Mouse (Mus musculus) frontal cortex, adult 2 months (tissue): ENCODE measurements around the gene Cmtm7. TPM values are rescaled to one million over a fixed set of nuclear protein-coding genes. Genes with fewer than 3 reads are reported as not detected.
A peak's percentile ranks its signal among the peaks of the same experiment; 100 is the strongest.

Experiments used
- DNase-seq, 2 experiments: peaks; one replicate each; pipeline ENCODE4 v3.0.0; 2022; ENCODE audit warnings: low spot score in 1 of 2; ENCODE audit errors: extremely low spot score in 1 of 2
- polyA plus RNA-seq: library from polyadenylated mRNA; depleted of rRNA; stranded (reverse); fragments of >200 nt; gene quantifications from 2 replicates; pipeline ENCODE4 v1.2.3, GENCODE M21; 2012

Cmtm7 gene
- polyA plus RNA-seq, 1 experiment = 9.8 TPM

- no peak for DNase-seq
Measured at GRCm38 (mm10) chr9:114767507-114767906, 14.1 kb downstream of the Cmtm7 start.

DNA sequence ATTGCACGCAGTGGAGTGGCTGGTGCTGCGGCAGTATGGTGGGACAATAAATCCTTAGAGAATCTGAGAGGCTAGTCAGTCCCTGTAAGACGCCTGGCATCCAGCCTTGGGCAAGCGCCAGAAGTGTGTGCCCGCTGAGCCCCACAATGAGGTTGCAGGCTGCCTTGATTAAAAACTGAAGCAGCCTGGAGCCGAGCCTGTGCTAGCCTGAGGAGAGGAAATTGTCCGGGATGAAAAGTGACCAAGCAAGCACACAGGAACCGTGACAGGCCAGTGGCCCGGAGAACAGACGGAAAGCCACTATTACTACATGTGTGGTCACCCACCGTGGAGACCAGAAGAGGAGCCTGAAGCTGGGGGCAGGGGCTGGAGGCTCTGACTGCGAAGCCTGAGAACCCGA is 14.6 kb downstream of the Cmtm7 start:
- DNase-seq = peak in 1 of 2 experiments; percentile 53

GRCm38 (mm10) chr9:114763341-114763740 is 18.3 kb downstream of the Cmtm7 start:
- DNase-seq = no peak

DNA sequence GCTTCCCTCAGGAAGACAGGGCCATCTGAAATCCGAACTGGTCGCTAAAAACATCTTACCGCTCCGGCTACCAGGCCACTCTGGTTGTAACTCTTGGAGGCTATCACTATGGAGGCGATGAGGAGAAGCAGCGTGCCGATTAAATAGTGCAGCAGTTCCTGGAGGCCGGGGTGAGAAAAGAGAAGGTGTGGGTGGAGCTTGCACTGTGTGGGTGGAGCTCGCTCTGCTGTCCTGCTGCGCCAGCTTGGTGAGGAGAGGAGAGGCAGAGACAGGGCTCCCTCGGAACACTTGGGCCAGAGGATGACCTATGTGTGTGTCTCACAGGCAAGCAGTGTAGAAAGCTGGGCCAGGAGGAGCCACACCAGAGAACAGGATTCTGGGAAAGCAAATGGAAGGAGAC is 19.8 kb downstream of the Cmtm7 start:
- peak in 1 of 2 experiments; percentile 25 for DNase-seq

DNA sequence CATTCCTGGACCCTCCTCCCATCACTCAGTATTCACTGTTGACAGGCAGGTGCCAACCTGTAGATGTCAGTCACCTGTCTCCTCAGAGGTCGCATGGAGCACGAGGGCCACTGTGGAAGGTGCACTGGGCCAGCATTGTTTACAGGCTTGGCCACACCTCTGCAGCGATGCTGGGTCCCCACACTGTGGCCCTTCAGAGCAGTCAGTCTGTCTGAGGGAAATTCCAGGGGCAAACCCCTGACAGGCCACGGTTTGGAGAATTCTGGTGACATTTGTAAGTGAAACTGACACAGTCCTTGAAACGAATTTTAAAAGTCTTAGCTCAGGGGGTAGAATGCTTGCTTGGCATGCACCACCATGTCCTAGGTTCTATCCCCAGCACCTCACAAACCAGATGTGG is 21.3 kb downstream of the Cmtm7 start:
- no peak for DNase-seq

- no peak for DNase-seq
Measured at GRCm38 (mm10) chr9:114759886-114760285, 21.8 kb downstream of the Cmtm7 start.

- no peak for DNase-seq
Measured at GRCm38 (mm10) chr9:114758801-114759200, 22.9 kb downstream of the Cmtm7 start.

DNA sequence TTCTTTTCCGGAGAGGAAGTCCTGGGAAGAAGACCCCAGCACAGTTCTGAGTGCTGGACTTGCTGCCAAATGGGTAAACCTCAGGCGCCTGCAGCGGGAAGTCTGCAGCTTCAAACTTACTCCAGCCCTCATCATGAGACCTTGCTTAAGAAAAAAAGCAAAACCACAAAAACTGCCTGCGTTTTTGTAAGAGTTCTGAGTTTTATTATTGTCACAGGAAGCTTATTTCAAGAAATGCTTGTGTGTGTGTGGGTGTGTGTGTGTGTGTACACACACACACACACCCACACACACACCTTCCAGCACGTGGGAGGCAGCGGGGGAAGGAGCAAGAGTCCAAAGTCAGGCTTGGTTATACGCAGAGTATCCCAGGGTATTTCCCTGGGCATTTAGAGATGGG is 23.4 kb downstream of the Cmtm7 start:
- no peak for DNase-seq

GRCm38 (mm10) chr9:114752863-114753484 is 28.7 kb downstream of the Cmtm7 start:
- peak; percentile 85 to 97 for DNase-seq

- no peak for DNase-seq
Measured at GRCm38 (mm10) chr9:114752311-114752710, 29.3 kb downstream of the Cmtm7 start.

DNA sequence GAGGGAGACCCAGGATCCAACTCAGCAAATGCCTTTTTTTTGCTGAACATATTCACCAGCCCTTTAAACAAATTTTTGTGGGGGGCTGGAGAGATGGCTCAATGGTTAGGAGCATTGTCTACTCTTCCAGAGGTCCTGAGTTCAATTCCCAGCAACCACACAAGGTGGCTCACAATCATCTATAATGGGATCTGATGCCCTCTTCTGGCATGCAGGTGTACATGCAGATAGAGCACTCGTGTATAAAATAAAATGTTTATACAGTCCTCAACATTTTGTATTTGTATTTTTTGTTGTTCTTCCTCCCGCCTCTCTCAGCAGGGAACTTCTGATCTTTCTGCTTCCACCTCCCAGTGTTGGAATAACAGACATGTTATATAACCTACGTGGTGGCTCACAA is 30.1 kb downstream of the Cmtm7 start:
- DNase-seq = no peak

- DNase-seq = no peak
Measured at GRCm38 (mm10) chr9:114747466-114747865, 34.2 kb downstream of the Cmtm7 start.

DNA sequence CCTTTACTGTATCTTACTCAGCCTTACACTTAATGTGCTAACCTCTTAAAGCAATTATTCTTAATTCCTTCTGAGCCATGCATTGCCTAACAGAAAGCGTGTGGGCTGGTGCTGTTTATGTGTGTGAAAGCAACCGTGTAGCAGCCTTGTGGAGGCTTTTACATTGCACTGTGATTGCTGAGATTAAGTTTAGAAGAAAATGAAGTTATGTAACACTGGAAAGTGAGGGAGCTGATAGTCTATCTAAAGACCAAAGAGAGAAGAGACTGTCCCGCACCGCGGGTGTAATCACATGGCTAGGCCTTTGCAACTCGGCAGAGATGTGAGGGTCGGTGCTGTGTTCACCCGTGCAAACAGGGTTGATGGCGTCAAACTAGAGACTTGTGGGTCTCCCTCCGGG is 34.6 kb downstream of the Cmtm7 start:
- peak; percentile 33 to 62 for DNase-seq

DNA sequence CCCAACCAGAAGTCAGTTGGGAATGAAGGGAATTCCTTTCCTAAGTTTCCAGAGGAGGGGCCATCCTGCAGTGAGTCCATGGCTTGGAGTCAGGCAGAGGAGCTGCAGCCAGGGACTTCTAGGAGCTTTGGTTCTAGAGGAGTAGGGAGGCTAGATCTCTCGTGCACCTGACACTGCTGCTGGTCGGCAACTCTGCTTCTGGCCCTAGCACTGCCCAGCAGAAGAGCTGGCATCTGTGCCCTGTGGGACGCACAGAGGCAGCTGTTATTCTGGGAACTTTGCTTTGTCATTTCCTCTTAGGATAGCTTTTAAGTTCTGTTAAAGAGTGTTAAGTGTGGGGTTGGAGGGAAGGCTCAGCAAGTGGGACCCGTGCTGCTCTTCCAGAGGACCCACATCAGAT is 36.0 kb downstream of the Cmtm7 start:
- no peak for DNase-seq

GRCm38 (mm10) chr9:114745163-114745562 is 36.5 kb downstream of the Cmtm7 start:
- DNase-seq = no peak

- DNase-seq = no peak
Measured at GRCm38 (mm10) chr9:114742731-114743130, 38.9 kb downstream of the Cmtm7 start.

- no peak for DNase-seq
Measured at GRCm38 (mm10) chr9:114740336-114740735, 41.3 kb downstream of the Cmtm7 start.

DNA sequence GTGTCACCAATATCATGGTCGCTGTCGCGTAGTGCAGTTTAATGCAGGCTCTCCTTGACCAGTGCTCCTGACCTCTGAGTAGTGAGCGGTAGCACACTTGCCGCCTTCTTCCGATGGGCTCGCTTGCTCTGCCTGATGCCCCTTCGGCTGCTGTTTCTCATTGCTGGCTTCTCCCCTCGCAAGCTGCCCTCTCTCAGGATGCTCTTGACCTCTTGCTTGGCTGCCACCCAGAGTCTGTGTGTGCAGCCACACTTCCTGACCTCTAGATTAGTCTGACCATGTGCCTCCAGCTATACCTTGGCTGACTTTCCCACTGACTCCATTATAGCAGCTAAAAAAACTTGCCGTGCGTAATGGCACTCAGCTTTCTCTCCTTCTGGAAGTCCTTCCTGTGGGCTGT is 45.2 kb downstream of the Cmtm7 start:
- no peak for DNase-seq

- no peak for DNase-seq
Measured at GRCm38 (mm10) chr9:114733238-114733637, 48.4 kb downstream of the Cmtm7 start.

DNA sequence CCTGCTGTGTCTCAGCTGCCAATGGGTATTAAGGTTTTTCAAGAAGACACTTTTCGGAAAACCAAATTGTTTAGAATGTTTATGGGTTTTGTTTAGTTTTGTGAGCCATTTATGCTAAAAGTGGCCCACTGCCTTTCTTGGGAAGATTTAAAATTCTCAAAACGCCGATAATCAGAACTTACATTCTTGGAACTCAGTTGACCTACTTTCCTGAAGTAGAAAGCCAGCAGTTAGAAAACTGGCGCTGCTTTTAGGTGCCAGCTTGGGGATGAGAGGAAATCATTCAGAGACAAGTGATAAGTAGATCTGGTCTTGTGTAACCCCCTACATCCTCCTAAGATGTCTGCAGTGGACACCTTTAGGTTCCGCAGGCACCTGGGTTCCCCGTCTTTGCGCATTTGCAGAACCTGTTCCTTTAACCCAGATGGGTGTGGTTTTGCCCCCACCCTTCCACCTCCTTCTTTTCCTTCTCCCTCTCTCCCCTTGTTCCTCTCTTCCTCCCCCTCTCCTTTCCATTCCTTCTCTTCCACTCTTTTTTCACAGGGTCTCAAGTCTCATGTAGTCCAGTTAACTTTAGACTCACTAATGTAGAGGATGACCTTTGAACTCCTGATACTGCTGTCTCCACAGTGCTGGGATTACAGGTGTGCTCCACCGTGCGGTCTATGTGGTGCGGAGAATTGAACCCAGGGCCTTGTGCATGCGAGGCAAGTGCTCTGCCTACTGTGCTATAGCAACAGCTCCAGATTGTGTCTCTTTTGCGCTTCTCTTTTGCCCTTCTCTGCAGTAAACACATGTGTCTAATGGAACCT is 49.6 kb downstream of the Cmtm7 start:
- no peak for DNase-seq

GRCm38 (mm10) chr9:114731011-114731755 is 50.5 kb downstream of the Cmtm7 start, which contains the start of gene Cmtm6:
Gene Cmtm6 (plus strand): TSS chr9:114731116.
- peak; percentile 91 to 96 for DNase-seq
